Mouse (Mus musculus): Measurements from ENCODE around the gene Capn7. TPM values are rescaled to one million over a fixed set of nuclear protein-coding genes. Genes with fewer than 3 reads are reported as not detected.

The Capn7 gene
- polyA plus RNA-seq, 1 experiment, result 46.0 TPM

GRCm38 (mm10) chr14:31416835-31417549 is 80.6 kb downstream of the Capn7 start:
- H3K4me3 ChIP-seq (ENCODE audit: insufficient read depth, low read length), result no peak overlapping the region
- no peak overlapping the region for H3K27ac ChIP-seq (ENCODE audit: insufficient read depth, low read length)
- H3K4me1 ChIP-seq (ENCODE audit: control insufficient read depth, insufficient read depth, low read length), result peaks cover 2% of the 10 kb centered on the region; the same call in 1 of the 2 replicates
- TF ChIP-seq CTCF (IDR thresholded peaks at IDR 0.05; ENCODE audit: borderline replicate concordance, insufficient read depth, low read length) (no peak), POLR2A (IDR thresholded peaks at IDR 0.05; ENCODE audit: low read depth, low read length) (no peak)

GRCm38 (mm10) chr14:31419279-31419678 is 82.8 kb downstream of the Capn7 start:
- peak overlapping the region; percentile 34 for H3K27ac ChIP-seq (ENCODE audit: insufficient read depth, low read length)
- H3K4me3 ChIP-seq (ENCODE audit: insufficient read depth, low read length), result no peak overlapping the region
- peaks cover 14% of the 10 kb centered on the region for H3K4me1 ChIP-seq (ENCODE audit: control insufficient read depth, insufficient read depth, low read length)
- TF ChIP-seq POLR2A (IDR thresholded peaks at IDR 0.05; ENCODE audit: low read depth, low read length) (no peak), CTCF (IDR thresholded peaks at IDR 0.05; ENCODE audit: borderline replicate concordance, insufficient read depth, low read length) (no peak)

GRCm38 (mm10) chr14:31420135-31420534 is 83.7 kb downstream of the Capn7 start:
- Histone ChIP-seq H3K4me1 (ENCODE audit: control insufficient read depth, insufficient read depth, low read length) (peaks cover 14% of the 10 kb centered on the region), H3K27ac (ENCODE audit: insufficient read depth, low read length) (no peak overlapping the region), H3K4me3 (ENCODE audit: insufficient read depth, low read length) (no peak overlapping the region)
- no peak for TF ChIP-seq CTCF (IDR thresholded peaks at IDR 0.05; ENCODE audit: borderline replicate concordance, insufficient read depth, low read length)
- no peak for TF ChIP-seq POLR2A (IDR thresholded peaks at IDR 0.05; ENCODE audit: low read depth, low read length)

- Histone ChIP-seq H3K4me1 (ENCODE audit: control insufficient read depth, insufficient read depth, low read length) (peaks cover 14% of the 10 kb centered on the region), H3K27ac (ENCODE audit: insufficient read depth, low read length) (no peak overlapping the region), H3K4me3 (ENCODE audit: insufficient read depth, low read length) (no peak overlapping the region)
- TF ChIP-seq CTCF (IDR thresholded peaks at IDR 0.05; ENCODE audit: borderline replicate concordance, insufficient read depth, low read length) (no peak), POLR2A (IDR thresholded peaks at IDR 0.05; ENCODE audit: low read depth, low read length) (no peak)
Observed at GRCm38 (mm10) chr14:31420562-31420961, 84.1 kb downstream of the Capn7 start.

GRCm38 (mm10) chr14:31420985-31421384 is 84.5 kb downstream of the Capn7 start:
- peaks cover 14% of the 10 kb centered on the region for H3K4me1 ChIP-seq (ENCODE audit: control insufficient read depth, insufficient read depth, low read length)
- H3K4me3 ChIP-seq (ENCODE audit: insufficient read depth, low read length), result no peak overlapping the region
- TF ChIP-seq CTCF (IDR thresholded peaks at IDR 0.05; ENCODE audit: borderline replicate concordance, insufficient read depth, low read length) (no peak), POLR2A (IDR thresholded peaks at IDR 0.05; ENCODE audit: low read depth, low read length) (no peak)
- no peak overlapping the region for H3K27ac ChIP-seq (ENCODE audit: insufficient read depth, low read length)

Other genes with a start within 250 kb of the Capn7 start
- gene Smim4, start 207.7 kb upstream of the Capn7 start, polyA plus RNA-seq (2011; ENCODE audit: insufficient read length, low read depth, missing spikeins), result 30.6 and 33.4 TPM in 2 replicates
- gene Nt5dc2, start 205.6 kb upstream of the Capn7 start, polyA plus RNA-seq (2011; ENCODE audit: insufficient read length, low read depth, missing spikeins), result 86.1 and 119 TPM in 2 replicates
- 1.7 and 7.3 TPM in 2 replicates for gene Stab1, start 168.0 kb upstream of the Capn7 start, polyA plus RNA-seq (2011; ENCODE audit: insufficient read length, low read depth, missing spikeins)
- 2.4 and 3.0 TPM in 2 replicates for gene Tnnc1, start 128.3 kb upstream of the Capn7 start, polyA plus RNA-seq (2011; ENCODE audit: insufficient read length, low read depth, missing spikeins)
- gene Nisch, start 119.7 kb upstream of the Capn7 start, polyA plus RNA-seq (2011; ENCODE audit: insufficient read length, low read depth, missing spikeins), result 457 and 524 TPM in 2 replicates
- gene Sema3g, start 118.8 kb upstream of the Capn7 start, polyA plus RNA-seq (2011; ENCODE audit: insufficient read length, low read depth, missing spikeins), result 0.25 and 0.90 TPM in 2 replicates
- gene Phf7, start 85.3 kb upstream of the Capn7 start, polyA plus RNA-seq (2011; ENCODE audit: insufficient read length, low read depth, missing spikeins), result 5.9 and 6.5 TPM in 2 replicates
- 26.3 and 37.4 TPM in 2 replicates for gene Bap1, start 85.2 kb upstream of the Capn7 start, polyA plus RNA-seq (2011; ENCODE audit: insufficient read length, low read depth, missing spikeins)
- gene Dnah1, start 12.7 kb upstream of the Capn7 start, polyA plus RNA-seq (2011; ENCODE audit: insufficient read length, low read depth, missing spikeins), result 0.40 and 1.5 TPM in 2 replicates
- gene Sh3bp5, start 99.4 kb downstream of the Capn7 start, polyA plus RNA-seq (2011; ENCODE audit: insufficient read length, low read depth, missing spikeins), result 25.0 and 29.1 TPM in 2 replicates
- 30.0 and 35.3 TPM in 2 replicates for gene Eaf1, start 157.8 kb downstream of the Capn7 start, polyA plus RNA-seq (2011; ENCODE audit: insufficient read length, low read depth, missing spikeins)
- 55.8 and 57.7 TPM in 2 replicates for gene Mettl6, start 158.4 kb downstream of the Capn7 start, polyA plus RNA-seq (2011; ENCODE audit: insufficient read length, low read depth, missing spikeins)